Mouse (Mus musculus) forelimb bud, embryonic 11.5 days (tissue): ENCODE data around the gene Htra3.

Source experiments
- DNase-seq: peaks from one replicate; pipeline ENCODE4 v3.0.0-alpha.2; 2012; ENCODE audit warnings: low read depth, low spot score

Htra3 gene

GRCm38 (mm10) chr5:35653743-35654395 lies 25.7 kb downstream of the Htra3 start:
- DNase-seq: no peak

GRCm38 (mm10) chr5:35652872-35653271 lies 26.7 kb downstream of the Htra3 start:
- DNase-seq: no peak

- DNase-seq: no peak
Measured at GRCm38 (mm10) chr5:35652319-35652718, 27.3 kb downstream of the Htra3 start.

DNA sequence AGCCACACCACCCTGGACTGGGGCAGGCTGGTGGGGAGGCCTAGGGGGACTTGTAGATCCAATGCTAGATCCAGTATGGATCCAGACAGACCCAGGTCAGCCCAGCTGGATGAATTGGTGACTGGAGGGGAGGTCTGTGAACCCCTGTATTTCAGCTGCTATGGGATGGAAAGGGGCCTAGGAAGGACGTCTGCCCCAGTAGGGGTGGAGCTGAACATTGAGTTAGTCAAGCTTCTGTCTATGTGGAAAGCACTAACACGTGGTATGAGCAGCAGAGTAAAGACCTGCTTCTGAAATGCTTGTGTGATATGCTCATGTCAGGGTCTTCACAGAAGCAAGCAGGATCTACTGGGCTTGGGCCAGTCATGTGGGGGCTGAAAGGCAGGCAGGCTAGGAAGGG lies 31.4 kb downstream of the Htra3 start:
- no peak for DNase-seq

DNA sequence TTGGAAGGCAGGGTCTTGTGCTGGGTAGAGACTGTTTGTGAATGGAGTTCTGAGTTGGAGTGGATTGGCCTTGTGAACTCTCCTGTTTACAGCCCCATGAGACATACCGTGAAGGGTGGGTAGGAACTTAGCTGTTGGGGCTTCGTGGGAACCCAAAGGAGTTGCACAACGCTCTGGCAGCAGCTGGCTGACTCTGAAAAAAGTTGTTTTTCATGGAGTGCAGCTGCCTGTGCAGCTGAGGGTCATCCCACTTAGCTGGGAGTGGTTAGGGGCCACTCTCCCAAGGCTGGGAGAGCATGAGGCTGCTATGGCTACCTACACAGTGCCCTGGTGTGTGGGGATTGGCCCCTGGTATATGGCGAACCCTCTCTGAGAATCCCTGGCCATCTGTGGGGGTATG lies 32.0 kb downstream of the Htra3 start:
- DNase-seq: no peak

DNA sequence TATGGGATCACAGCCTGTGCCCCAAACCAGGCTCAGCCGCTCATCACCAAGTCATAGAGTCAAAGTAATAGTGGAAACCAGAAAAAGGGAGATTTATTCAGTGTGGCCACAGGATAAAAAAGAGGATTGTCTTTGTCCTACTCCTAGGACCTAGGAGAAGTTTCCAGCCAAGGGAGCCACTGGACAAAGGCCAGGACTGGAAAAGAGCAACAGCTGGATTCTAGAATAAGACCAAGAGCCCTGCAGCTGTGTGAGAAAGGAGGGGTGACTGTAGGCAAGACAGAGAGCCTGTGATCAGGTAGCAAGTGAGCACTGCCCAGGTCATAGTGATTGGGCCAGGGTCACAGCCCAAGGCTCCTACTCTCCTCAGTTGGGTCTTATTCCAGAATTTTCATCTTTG lies 32.7 kb downstream of the Htra3 start:
- no peak for DNase-seq

- DNase-seq: no peak
Measured at GRCm38 (mm10) chr5:35645938-35646493, 33.6 kb downstream of the Htra3 start.

DNA sequence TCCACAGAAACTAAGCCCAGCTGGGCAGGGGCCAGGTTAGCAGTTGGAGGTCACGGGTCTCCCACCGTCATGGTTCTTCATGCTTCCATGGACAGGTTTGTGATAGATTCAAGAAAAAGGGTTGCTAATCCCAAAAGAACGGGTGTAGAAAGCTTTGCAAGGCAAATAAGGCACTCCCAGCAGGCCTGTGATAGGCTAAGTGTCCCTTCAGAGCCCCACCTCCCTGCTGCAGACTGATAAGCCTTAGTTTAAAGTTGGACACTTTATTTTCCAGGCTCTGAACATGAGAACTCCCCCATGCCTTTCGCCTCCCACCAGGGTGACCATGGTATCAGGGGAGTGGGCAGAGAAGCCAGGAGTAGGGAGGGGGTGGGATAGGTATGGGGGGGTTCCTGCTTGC lies 35.5 kb downstream of the Htra3 start:
- DNase-seq: no peak

- DNase-seq: no peak
Measured at GRCm38 (mm10) chr5:35643401-35644048, 36.1 kb downstream of the Htra3 start.

DNA sequence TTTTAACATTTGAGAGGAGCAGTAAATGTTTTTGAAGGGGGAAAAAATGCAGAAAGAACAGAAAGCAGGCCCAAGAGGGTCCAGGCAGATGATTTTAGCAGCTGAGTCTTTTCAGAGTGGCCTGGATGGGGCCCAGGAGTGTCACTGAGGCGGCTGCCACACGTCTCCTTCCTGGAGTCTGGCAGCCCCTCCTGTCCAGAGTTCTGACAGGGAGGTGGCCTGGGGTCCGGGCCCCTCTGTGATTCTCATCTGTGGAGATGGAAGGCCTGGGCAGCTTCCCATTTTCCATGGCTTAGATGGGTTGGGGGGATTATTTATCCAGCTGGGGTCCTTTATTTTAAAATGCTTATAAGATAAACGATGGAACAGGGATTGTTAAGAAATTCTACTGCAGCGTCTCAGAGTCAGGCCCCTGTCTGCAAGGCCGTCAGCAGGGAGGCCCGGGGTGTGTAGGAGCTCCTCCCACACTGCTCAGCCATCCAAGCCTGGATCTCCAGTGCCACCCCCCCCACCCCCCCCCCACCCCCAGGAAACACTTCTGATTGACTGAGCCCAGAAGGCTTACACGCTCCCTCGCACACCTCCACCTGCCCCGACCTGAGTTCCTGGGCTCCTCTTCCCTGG lies 37.5 kb downstream of the Htra3 start:
- no peak for DNase-seq

GRCm38 (mm10) chr5:35636016-35636415 lies 43.6 kb downstream of the Htra3 start:
- DNase-seq: no peak

GRCm38 (mm10) chr5:35632841-35633240 lies 46.7 kb downstream of the Htra3 start:
- DNase-seq: no peak

- no peak for DNase-seq
Measured at GRCm38 (mm10) chr5:35631755-35632154, 47.8 kb downstream of the Htra3 start.

DNA sequence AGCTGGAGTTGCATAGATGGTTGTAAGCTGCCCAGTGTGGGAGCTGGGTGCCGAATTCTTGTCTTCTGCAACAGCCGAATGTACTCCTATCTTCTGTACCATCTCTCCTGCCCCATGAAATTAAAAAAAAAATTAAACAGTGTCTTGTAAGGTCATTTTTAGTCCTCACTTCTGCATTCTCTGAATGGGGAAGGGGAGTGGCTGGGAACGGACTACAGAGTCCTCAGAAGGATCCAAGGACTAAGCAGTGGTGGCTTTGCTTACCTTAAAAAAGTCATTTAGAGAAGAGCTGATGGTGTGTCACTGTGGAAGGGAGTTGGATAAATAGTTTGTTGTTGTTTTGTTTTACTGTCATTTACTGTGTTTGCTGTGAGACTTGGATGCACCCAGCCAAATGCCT lies 48.4 kb downstream of the Htra3 start:
- no peak for DNase-seq

- DNase-seq: no peak
Measured at GRCm38 (mm10) chr5:35630706-35631105, 48.9 kb downstream of the Htra3 start.

DNA sequence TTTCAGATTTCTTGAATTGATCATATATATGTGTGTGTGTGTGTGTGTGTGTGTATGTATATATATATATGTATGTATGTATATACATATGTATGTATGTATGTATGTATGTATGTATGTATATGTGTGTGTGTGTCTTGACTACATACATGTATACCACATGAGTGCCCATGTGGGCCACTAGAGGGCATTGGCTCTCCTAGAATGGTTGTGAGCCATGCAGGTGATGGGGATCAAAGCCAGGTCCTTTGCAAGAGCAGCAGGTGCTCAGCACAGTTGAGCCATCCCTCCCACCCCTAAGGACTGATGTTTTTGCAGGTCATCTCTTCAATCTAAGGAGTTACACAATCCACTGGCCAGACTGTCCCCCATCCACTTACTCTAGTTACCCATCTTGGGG lies 50.2 kb downstream of the Htra3 start:
- DNase-seq: no peak

GRCm38 (mm10) chr5:35628685-35629084 lies 50.9 kb downstream of the Htra3 start:
- no peak for DNase-seq

DNA sequence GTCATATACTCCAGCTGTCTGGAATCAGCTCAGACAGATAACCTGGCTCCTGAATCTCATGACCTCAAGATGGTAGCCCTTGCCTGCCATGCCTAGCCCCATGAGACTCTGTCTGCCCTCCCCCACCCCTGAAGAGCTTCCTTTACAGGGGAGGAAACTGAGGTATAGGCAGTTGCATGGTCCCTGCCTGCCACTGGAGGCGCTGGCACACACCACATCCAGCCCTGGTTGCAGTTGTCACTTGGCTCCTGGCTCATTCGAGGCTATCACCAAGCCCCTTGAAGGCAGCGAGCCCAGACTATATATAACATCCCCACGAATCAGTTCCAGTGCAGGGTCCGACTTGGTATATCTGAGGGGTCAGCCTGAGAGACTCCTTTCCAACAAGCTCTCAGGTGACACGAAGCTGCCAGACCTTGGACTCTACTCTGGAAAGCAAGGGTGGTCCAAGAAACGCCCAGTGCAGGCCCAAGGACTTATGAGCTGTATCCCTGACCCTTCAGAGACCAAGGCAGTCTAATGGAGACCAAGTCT lies 52.2 kb downstream of the Htra3 start:
- no peak for DNase-seq

GRCm38 (mm10) chr5:35626408-35626807 lies 53.2 kb downstream of the Htra3 start:
- no peak for DNase-seq

DNA sequence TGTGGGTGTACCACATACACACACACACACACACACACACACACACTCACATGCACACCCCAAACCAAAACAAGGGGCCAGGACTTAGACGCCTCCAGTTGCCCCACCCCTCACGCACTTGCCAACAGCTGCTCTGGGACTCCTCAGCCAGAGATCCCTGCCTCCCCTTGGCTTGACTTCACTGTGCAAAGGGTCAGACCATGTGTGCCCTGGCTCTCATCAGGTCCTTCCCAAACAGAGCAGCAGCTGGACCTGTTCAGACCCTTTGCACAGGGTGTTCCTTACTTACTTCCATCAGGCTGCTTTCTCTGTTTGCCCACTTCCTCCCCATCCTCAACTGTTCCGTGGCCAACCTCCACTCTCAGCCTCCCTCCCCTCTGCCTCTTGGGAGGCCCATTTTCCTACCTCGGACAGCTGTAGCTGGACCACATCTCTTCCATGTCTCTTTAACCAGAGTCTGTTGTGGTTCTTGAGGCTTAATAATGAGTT lies 54.8 kb downstream of the Htra3 start:
- no peak for DNase-seq

DNA sequence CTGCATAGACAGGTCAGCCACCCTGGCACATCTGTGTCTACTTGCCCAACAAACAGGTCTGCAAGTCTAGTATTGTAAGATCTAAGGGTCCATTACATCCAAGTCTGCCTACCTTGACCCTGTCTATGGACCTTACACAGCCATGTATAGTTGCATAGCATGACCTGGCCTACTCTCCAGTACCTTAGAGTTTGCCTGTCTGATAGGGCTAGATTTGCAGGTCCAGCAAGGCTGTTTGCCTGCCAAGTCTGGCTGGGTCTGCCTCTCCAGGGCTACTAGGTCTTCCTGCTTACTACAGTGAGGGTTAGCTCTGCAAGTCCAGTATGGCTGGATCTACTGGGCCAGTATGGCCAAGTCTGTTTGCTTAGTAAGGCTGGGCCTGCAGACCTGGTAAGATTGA lies 55.8 kb downstream of the Htra3 start:
- DNase-seq: no peak

GRCm38 (mm10) chr5:35621114-35621513 lies 58.5 kb downstream of the Htra3 start:
- DNase-seq: peak; percentile 24
